18 mouse cellular contexts compared by ENCODE assay signal in the genomic region with DNA sequence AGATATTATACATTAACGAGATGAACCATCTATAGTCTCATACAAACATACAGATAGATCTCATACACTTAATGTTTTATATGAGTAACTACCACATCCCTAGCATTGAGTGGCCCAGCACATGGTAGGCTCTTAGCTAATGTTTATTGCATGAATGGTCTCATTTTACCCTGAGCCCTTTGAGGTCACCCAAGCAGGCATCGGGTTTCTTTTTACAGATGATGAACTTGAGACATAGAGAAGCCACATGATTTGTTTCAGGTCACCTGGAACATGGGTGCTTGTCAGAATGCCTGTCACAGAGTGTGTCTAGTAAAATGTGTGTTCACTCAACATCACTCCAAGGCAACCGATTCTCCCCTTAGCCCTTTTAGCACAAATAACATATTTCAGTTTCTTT. TPM values are rescaled to one million over a fixed set of nuclear protein-coding genes. Genes with fewer than 3 reads are reported as not detected.
"Had no signal": no experiment of that assay in that cellular context is flagged by ENCODE, and none has a peak within 500 bp of the region (broad histone marks: within the 10 kb centered on the region; RNA-seq: fewer than 3 reads in every experiment).

No protein-coding gene starts in this region.

- H3K27ac ChIP-seq: limb, embryonic 12.5 days; limb, embryonic 15.5 days; liver, embryonic 14.5 days; macrophage; midbrain, embryonic 13.5 days had no signal

- DNase-seq: kidney, adult 8-10 months; kidney, postnatal 25 days; left cerebral cortex, postnatal 4 days; liver, postnatal 0 days; lung, embryonic 14.5 days; thymus, adult 18-20 months; thymus, postnatal 36 days had no signal

- H3K4me1 ChIP-seq: limb, embryonic 12.5 days; limb, embryonic 15.5 days; midbrain, embryonic 13.5 days had no signal

- H3K36me3 ChIP-seq: limb, embryonic 12.5 days; limb, embryonic 15.5 days; midbrain, embryonic 13.5 days had no signal

- H3K9ac ChIP-seq: limb, embryonic 12.5 days; limb, embryonic 15.5 days; liver, embryonic 14.5 days; liver, postnatal 0 days; lung, embryonic 14.5 days; midbrain, embryonic 13.5 days had no signal

- H3K9me3 ChIP-seq: limb, embryonic 12.5 days; limb, embryonic 15.5 days; midbrain, embryonic 13.5 days had no signal

- ATAC-seq: liver, postnatal 0 days; lung, postnatal 0 days; midbrain, embryonic 13.5 days; midbrain, embryonic 16.5 days had no signal

- H3K4me2 ChIP-seq: limb, embryonic 12.5 days; limb, embryonic 15.5 days; liver, embryonic 11.5 days; lung, embryonic 14.5 days; midbrain, embryonic 13.5 days had no signal

- H3K4me3 ChIP-seq: limb, embryonic 12.5 days; limb, embryonic 15.5 days; midbrain, embryonic 13.5 days had no signal

RNA-seq across cellular contexts. Expression of a gene that starts 11.0 kb away (rescaled TPM):
- polyA plus RNA-seq: liver, postnatal 0 days; lung, embryonic 14.5 days; lung, postnatal 0 days; macrophage; midbrain, embryonic 13.5 days; midbrain, embryonic 16.5 days; neural tube, embryonic 14.5 days; testis, adult 2 months; urinary bladder, adult 2 months had no signal
